Comparison of ENCODE assay signal across 7 mouse cellular contexts in genomic region chr1:131384406-131384805, GRCm38 (mm10).
DNase-seq lines count a peak whose midpoint lies in the region; ATAC-seq and TF ChIP-seq lines count a peak whose summit lies in the region.

No protein-coding gene starts in this region.

- H3K4me3 ChIP-seq in left cerebral cortex, adult 2 months: no peak overlapping the region
- no peak overlapping the region for H3K4me3 ChIP-seq in brown adipose tissue, adult 24 weeks (ENCODE audit: insufficient read depth, low read depth, low read length)
- no peak overlapping the region for H3K4me3 ChIP-seq in hindbrain, embryonic 12.5 days

- peaks cover 10% of the 10 kb centered on the region for H3K4me1 ChIP-seq in brown adipose tissue, adult 24 weeks (ENCODE audit: control insufficient read depth, insufficient read depth, insufficient read length, low read length)
- H3K4me1 ChIP-seq in hindbrain, embryonic 12.5 days: peaks cover 6% of the 10 kb centered on the region

- intact Hi-C loops in left cerebral cortex, adult 2 months (cut with DNase I): no loop called here
- intact Hi-C loops in left cerebral cortex, postnatal 36 days (cut with DNase I): no loop called here

- no peak overlapping the region for H3K4me2 ChIP-seq in hindbrain, embryonic 12.5 days (replicated peaks)

- WGBS in hindbrain, embryonic 12.5 days: 74% methylated on average over 3 of the region's 3 CpGs

- no peaks in the 10 kb centered on the region for H3K36me3 ChIP-seq in hindbrain, embryonic 12.5 days

- no peaks in the 10 kb centered on the region for H3K27me3 ChIP-seq in hindbrain, embryonic 12.5 days

- no peaks in the 10 kb centered on the region for H3K9me3 ChIP-seq in hindbrain, embryonic 12.5 days (replicated peaks)

- DNase-seq in left cerebral cortex, adult 2 months (ENCODE audit: extremely low spot score in 1 of 2, low spot score in 2 of 2): no peak
- DNase-seq in left cerebral cortex, postnatal 36 days (ENCODE audit: low spot score in 2 of 2): no peak
- DNase-seq in urinary bladder, postnatal 14 days (ENCODE audit: low spot score): no peak

- ATAC-seq in hematopoietic stem cell, adult 5-6 weeks (replicated peaks in 1 of 2; ENCODE audit: insufficient read depth in 1 of 2, low FRiP score in 2 of 2, low TSS enrichment in 1 of 2, low read depth in 1 of 2, poor library complexity in 2 of 2, severe bottlenecking in 2 of 2): peak; percentile 88 to 97
- ATAC-seq in neutrophil, adult 5-6 weeks (ENCODE audit: extremely low read depth, insufficient number of reproducible peaks, low FRiP score, poor library complexity, severe bottlenecking): peak; percentile 82
- ATAC-seq in hindbrain, embryonic 12.5 days (ENCODE audit: low FRiP score): no peak

- TF ChIP-seq CTCF in left cerebral cortex, adult 2 months (IDR thresholded peaks at IDR 0.05): no peak

- H3K27ac ChIP-seq in left cerebral cortex, adult 2 months: peak overlapping the region; percentile 0; the same call in 1 of the 2 replicates
- H3K27ac ChIP-seq in brown adipose tissue, adult 24 weeks (replicated peaks; ENCODE audit: low read depth, low read length): peak overlapping the region; percentile 19; the same call in 1 of the 2 replicates
- no peak overlapping the region for H3K27ac ChIP-seq in hindbrain, embryonic 12.5 days

- H3K9ac ChIP-seq in hindbrain, embryonic 12.5 days: no peak overlapping the region
